Mouse (Mus musculus) lung, adult 2 months (tissue): ENCODE results near the gene Asb13.

Experiments used
- CTCF ChIP-seq: fragments of 200-500 bp; IDR thresholded peaks from 2 replicates; pipeline ENCODE4 v1.5.1; 2011; ENCODE audit warnings: mild to moderate bottlenecking, low read length, control low read depth; ENCODE audit not compliant: insufficient read depth
- POLR2A ChIP-seq: fragments of 200-500 bp; IDR thresholded peaks from 2 replicates; pipeline ENCODE4 v1.6.1; 2011; ENCODE audit warnings: low read depth, mild to moderate bottlenecking, control low read depth, low read length, borderline replicate concordance; ENCODE audit errors: extremely low read depth

GRCm38 (mm10) chr13:3628102-3628501, 5.7 kb upstream of the Asb13 start:
- TF ChIP-seq CTCF (no peak), POLR2A (no peak)
